Mouse (Mus musculus) midbrain, embryonic 10.5 days (tissue): ENCODE results near the gene Pomgnt1. TPM values are rescaled to one million over a fixed set of nuclear protein-coding genes. Genes with fewer than 3 reads are reported as not detected.

Source experiments
- DNase-seq: peaks from one replicate; pipeline ENCODE4 v3.0.0-alpha.2; 2017; ENCODE audit warnings: low spot score
- H3K27ac ChIP-seq: fragments of 300-500 bp; sonication (generic); replicated peaks from 2 replicates; pipeline ENCODE4 v1.5.1; 2016; ENCODE audit warnings: mild to moderate bottlenecking
- H3K27me3 ChIP-seq: fragments of 300-500 bp; sonication (generic); 2 replicates; pipeline ENCODE4 v1.6.1; 2016; ENCODE audit warnings: low read depth, mild to moderate bottlenecking; ENCODE audit not compliant: poor library complexity, severe bottlenecking
- H3K36me3 ChIP-seq: fragments of 300-500 bp; sonication (generic); 2 replicates; pipeline ENCODE4 v1.6.1; 2016; ENCODE audit warnings: mild to moderate bottlenecking, moderate library complexity
- H3K4me1 ChIP-seq: fragments of 300-500 bp; sonication (generic); 2 replicates; pipeline ENCODE4 v1.6.1; 2016
- H3K4me3 ChIP-seq: fragments of 300-500 bp; sonication (generic); 2 replicates; pipeline ENCODE4 v1.5.1; 2016; ENCODE audit warnings: mild to moderate bottlenecking, moderate library complexity
- H3K9me3 ChIP-seq: fragments of 300-500 bp; sonication (generic); replicated peaks from 2 replicates; pipeline ENCODE4 v1.6.1; 2016; ENCODE audit warnings: mild to moderate bottlenecking
- WGBS: fragments of 180-500 bp; shearing (Covaris S2); methylation state at CpG from one replicate; pipeline ENCODE4 v1.1.7; 2016; 5-methylcytosine and 5-hydroxymethylcytosine counted together
- polyA plus RNA-seq: library from polyadenylated mRNA; unstranded; fragments of >200 nt; fragmentation: Nextera tagmentation; extraction: Ambion mirVana; gene quantifications from 2 replicates; pipeline ENCODE4 v1.2.1, GENCODE M21; 2016

Gene Pomgnt1
- polyA plus RNA-seq, 1 experiment from 2014 or later, result 55.9 TPM

DNA sequence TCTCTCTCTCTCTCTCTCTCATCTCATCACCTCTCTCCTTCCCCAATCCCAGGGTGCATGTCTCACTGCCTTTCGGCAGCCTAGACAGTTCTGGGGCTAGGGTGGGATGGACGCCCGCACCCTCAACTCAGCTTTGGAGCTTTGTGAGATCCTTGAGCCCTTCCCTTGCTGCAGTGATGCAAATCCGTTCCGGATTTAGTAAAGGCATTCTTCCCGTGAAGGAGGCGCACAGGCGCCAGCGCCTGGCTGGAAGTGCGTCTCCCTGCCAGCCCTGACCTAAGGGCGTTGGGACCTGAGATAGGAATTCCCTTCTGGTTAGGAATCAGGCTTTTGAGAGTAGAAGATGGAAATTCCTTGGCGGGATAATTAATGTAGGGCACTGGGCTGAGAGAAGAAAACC is 59.1 kb downstream of the Pomgnt1 start:
- peak; percentile 56 for DNase-seq
- Histone ChIP-seq H3K27me3 (no peaks in the 10 kb centered on the region), H3K4me3 (peak overlapping the region; percentile 43), H3K9me3 (no peaks in the 10 kb centered on the region), H3K4me1 (peaks cover 25% of the 10 kb centered on the region), H3K36me3 (no peaks in the 10 kb centered on the region), H3K27ac (peak overlapping the region; percentile 84)
- WGBS, result 2% methylated on average over 12 of the region's 12 CpGs

DNA sequence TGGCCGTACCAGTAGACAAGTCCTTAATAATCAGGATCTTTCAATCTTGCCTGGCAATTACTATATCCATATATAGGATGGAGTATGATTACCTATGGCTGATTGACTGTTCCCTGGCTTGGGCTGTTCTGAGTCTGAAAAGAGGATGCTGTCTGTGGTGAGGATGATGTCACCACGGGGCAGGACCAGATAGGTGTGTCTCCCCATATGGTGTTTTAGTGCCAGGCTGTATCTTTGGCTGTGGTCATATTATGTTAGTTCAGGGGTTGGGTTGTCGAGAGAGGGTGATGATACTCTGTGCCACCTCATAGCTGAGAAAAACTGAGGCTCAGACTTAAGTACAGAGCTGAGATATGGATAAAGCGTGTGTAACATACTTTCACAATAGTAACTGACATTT is 61.4 kb downstream of the Pomgnt1 start:
- H3K27me3 ChIP-seq, result no peaks in the 10 kb centered on the region
- no peak for DNase-seq
- peaks cover 23% of the 10 kb centered on the region for H3K4me1 ChIP-seq
- H3K27ac ChIP-seq, result no peak overlapping the region
- H3K4me3 ChIP-seq, result no peak overlapping the region
- no peaks in the 10 kb centered on the region for H3K36me3 ChIP-seq
- H3K9me3 ChIP-seq, result no peaks in the 10 kb centered on the region
- WGBS, result 92% methylated on average over 4 of the region's 4 CpGs

DNA sequence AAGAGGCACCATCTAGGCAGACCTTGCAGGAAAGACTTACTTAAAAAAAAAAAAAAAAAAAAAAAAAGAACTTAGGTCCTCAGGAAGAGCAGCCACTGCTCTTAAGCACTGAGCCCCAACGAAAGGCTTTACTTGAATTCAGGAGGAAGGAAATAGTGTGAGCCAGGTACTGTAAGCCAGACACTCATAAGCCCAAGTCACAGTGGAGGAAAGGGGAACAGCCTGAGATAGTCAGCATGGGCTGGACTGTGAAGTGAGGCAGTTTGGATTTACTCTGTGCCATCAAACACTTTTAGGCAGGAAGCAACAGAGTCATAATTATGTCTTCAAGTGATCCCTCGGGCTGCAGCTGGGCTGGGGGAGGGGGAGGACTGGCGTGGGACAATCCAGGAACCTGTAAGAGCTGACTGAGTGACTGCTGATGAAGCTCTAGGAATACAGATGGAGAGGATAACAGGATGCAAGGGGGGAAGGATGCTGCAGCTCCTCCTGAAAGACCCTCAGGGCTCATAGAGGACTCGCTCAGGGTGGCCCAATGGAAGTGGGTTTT is 68.7 kb downstream of the Pomgnt1 start:
- H3K36me3 ChIP-seq, result no peaks in the 10 kb centered on the region
- H3K9me3 ChIP-seq, result no peaks in the 10 kb centered on the region
- WGBS, result 63% methylated on average over 4 of the region's 4 CpGs
- H3K4me1 ChIP-seq, result no peaks in the 10 kb centered on the region
- H3K27ac ChIP-seq, result no peak overlapping the region
- no peak overlapping the region for H3K4me3 ChIP-seq
- DNase-seq, result no peak
- H3K27me3 ChIP-seq, result no peaks in the 10 kb centered on the region

DNA sequence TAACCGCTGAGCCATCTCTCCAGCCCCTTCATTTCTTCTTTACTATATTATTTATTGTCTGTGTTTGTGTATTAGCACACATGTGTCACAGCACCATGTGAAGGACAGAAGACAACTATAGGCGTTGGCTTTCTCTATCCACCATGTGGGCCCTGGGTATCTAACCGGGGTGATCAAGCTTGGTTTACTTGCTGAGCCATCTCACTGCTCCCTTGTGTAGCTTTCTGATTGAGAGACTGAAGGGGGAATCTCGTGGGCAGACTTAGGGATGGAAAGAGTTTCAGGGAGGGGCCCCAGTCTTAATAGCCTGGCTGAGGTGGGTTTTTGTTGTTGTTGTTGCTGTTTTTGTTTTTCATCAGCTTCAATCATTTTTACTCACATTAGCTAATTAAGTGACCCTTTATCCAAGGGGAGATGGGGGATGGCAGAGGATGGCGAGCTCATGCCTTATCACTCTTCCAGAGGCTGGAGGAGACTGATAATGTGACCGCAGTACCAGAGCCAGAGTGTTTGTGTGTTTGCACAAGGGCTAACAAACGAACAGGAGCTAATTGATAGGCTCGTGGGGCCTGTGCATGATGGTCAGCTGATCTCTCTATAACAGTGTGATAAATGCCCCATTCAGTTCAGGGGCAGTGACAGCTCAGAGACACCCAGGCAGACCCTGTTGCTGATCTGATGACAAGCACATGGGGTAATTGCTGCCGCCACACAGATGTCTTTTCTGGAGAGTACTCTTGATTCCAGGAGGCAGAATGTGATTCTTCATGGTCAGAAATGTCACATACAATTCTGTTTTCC is 70.1 kb downstream of the Pomgnt1 start:
- no peaks in the 10 kb centered on the region for H3K27me3 ChIP-seq
- H3K4me3 ChIP-seq, result no peak overlapping the region
- WGBS, result 79% methylated on average over 9 of the region's 9 CpGs

DNA sequence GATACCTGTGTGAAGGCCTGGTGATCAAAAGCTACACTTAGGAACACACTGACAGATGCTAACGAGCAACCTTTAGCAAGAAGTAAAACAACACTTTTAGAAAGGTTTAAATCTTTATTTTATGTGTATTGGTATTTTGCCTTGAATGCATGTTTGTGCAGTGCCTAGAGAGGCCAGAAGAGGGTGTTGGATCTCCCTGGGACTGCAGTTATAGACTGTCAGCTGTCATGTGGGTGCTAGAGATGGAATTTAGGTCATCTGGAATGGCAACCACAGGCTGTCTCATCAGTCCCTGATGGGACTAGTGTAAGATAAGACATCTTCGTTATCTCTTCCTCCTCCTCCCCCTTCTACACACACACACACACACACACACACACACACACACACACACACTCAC is 74.8 kb downstream of the Pomgnt1 start:
- Histone ChIP-seq H3K9me3 (no peaks in the 10 kb centered on the region), H3K4me1 (no peaks in the 10 kb centered on the region), H3K27me3 (no peaks in the 10 kb centered on the region), H3K4me3 (no peak overlapping the region), H3K36me3 (no peaks in the 10 kb centered on the region), H3K27ac (no peak overlapping the region)
- WGBS, result 90% methylated on average over 2 of the region's 2 CpGs
- no peak for DNase-seq

More for the DNA sequence above, 70.1 kb downstream of the Pomgnt1 start:
- Histone ChIP-seq H3K4me1 (no peaks in the 10 kb centered on the region), H3K36me3 (no peaks in the 10 kb centered on the region), H3K27ac (no peak overlapping the region), H3K9me3 (no peaks in the 10 kb centered on the region)
- no peak for DNase-seq

DNA sequence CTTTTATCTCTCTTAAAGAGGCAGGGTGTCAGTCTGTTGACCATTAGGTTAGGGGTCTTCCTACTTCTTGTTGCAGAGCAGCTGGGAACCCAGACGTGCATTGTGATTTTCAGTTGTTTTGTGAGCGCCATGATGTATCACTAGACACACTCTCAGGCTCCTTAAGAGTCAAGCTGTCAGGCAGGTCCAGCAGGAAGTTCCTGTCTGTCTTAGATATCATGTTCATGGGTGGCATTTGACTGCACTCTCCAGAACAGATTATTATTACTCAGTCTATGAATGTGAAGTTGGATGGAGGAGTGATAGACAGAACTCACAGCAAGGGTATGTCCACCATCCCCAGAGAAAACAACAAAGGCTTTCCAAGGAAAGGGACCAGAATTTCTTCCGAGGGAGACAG is 80.8 kb downstream of the Pomgnt1 start:
- H3K27ac ChIP-seq, result no peak overlapping the region
- 75% methylated on average over 3 of the region's 3 CpGs for WGBS
- no peaks in the 10 kb centered on the region for H3K36me3 ChIP-seq
- DNase-seq, result no peak
- H3K4me3 ChIP-seq, result no peak overlapping the region
- no peaks in the 10 kb centered on the region for H3K4me1 ChIP-seq
- no peaks in the 10 kb centered on the region for H3K9me3 ChIP-seq
- H3K27me3 ChIP-seq, result no peaks in the 10 kb centered on the region

DNA sequence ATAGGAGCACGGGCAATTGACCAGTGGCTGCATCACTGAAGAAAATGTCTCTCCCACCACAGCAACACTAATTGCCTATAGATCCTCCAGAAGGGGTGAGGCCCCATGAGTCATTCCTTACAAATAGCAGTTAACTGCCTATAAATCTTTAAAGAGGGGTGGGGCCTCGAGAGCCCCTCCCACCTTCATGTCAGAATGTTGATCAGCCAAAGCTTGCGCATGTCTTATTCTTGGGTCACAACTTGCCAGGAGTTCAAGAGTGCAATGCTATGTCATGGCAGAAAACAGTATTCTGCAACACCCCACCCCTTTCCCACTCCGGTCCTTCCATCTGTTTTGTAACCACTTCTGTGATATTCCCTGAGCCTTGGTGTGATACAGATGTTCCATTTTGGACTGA is 82.9 kb downstream of the Pomgnt1 start:
- no peak for DNase-seq
- H3K4me1 ChIP-seq, result no peaks in the 10 kb centered on the region
- no peak overlapping the region for H3K4me3 ChIP-seq
- no peaks in the 10 kb centered on the region for H3K36me3 ChIP-seq
- WGBS, result 92% methylated on average over 4 of the region's 4 CpGs
- no peaks in the 10 kb centered on the region for H3K27me3 ChIP-seq
- no peak overlapping the region for H3K27ac ChIP-seq
- no peaks in the 10 kb centered on the region for H3K9me3 ChIP-seq

DNA sequence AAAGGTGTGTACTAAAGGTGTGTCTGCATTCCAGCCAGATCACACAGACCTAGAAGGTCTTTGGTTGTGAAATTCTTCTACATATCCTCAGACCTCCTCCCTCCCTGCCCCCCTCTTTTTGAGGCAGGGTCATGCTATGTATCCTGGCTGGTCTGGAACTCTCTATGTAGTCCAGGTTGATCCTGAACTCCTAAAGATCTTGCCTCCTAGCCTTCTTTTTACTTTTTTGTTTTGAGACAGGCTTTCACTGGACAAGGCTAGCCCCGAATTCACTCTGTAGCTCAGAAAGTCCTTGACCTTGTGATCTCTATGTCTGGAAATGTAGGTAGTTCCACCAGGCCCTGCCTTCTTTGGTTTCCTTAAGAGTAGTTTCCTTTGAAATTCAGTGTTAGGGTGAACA is 85.3 kb downstream of the Pomgnt1 start:
- Histone ChIP-seq H3K36me3 (no peaks in the 10 kb centered on the region), H3K27ac (no peak overlapping the region), H3K9me3 (no peaks in the 10 kb centered on the region), H3K4me1 (no peaks in the 10 kb centered on the region), H3K4me3 (no peak overlapping the region), H3K27me3 (no peaks in the 10 kb centered on the region)
- DNase-seq, result no peak
- WGBS, result 75% methylated on average over 1 of the region's 1 CpGs

Other genes starting within 250 kb of the Pomgnt1 start
- 0.07 TPM in 1 of 2 replicates, not detected in the other for gene Kncn, start 239.4 kb upstream of the Pomgnt1 start, polyA plus RNA-seq
- 0.21 and 0.30 TPM in 2 replicates for gene 6430628N08Rik, start 233.2 kb upstream of the Pomgnt1 start, polyA plus RNA-seq
- gene Dmbx1, start 183.9 kb upstream of the Pomgnt1 start, polyA plus RNA-seq, result 38.5 and 39.4 TPM in 2 replicates
- 1.4 and 2.7 TPM in 2 replicates for gene Faah, start 105.9 kb upstream of the Pomgnt1 start, polyA plus RNA-seq
- gene Nsun4, start 70.0 kb upstream of the Pomgnt1 start, polyA plus RNA-seq, result 20.4 and 21.2 TPM in 2 replicates
- 444 and 449 TPM in 2 replicates for gene Uqcrh, start 48.8 kb upstream of the Pomgnt1 start, polyA plus RNA-seq
- 67.9 and 73.8 TPM in 2 replicates for gene Lrrc41, start 48.6 kb upstream of the Pomgnt1 start, polyA plus RNA-seq
- gene Rad54l, start 150 bp upstream of the Pomgnt1 start, polyA plus RNA-seq, result 77.4 and 80.9 TPM in 2 replicates
- 2.2 and 2.7 TPM in 2 replicates for gene Lurap1, start 27.5 kb downstream of the Pomgnt1 start, polyA plus RNA-seq
- gene Tspan1, start 43.8 kb downstream of the Pomgnt1 start, polyA plus RNA-seq, result 0.06 TPM in 1 of 2 replicates, not detected in the other
- not detected in 2 replicates for gene 1700042G07Rik, start 49.5 kb downstream of the Pomgnt1 start, polyA plus RNA-seq
- gene Gm49337, start 49.5 kb downstream of the Pomgnt1 start, polyA plus RNA-seq, result not detected in 2 replicates
- gene Pik3r3, start 97.8 kb downstream of the Pomgnt1 start, polyA plus RNA-seq, result 46.0 and 68.7 TPM in 2 replicates